Mouse (Mus musculus) cerebellum, adult 2 months (tissue): ENCODE measurements around the gene Bcar1.

ENCODE experiments used
- CTCF ChIP-seq: fragments of 200-500 bp; IDR thresholded peaks from 2 replicates; pipeline ENCODE4 v1.5.1; 2011; ENCODE audit warnings: low read depth, mild to moderate bottlenecking, control low read depth, low read length, moderate library complexity, borderline replicate concordance; ENCODE audit not compliant: insufficient read depth
- POLR2A ChIP-seq: fragments of 200-500 bp; IDR thresholded peaks from 2 replicates; pipeline ENCODE4 v1.6.1; 2011; ENCODE audit warnings: low read length, control low read depth, borderline replicate concordance; ENCODE audit not compliant: insufficient read depth

GRCm38 (mm10) chr8:111695441-111695840, 48.2 kb downstream of the Bcar1 start:
- TF ChIP-seq POLR2A (no peak), CTCF (no peak)
